Mouse (Mus musculus) forebrain, embryonic 14.5 days (tissue): ENCODE measurements around the gene Lrrc2. TPM values are rescaled to one million over a fixed set of nuclear protein-coding genes. Genes with fewer than 3 reads are reported as not detected.

Experiments used
- ATAC-seq: fragments of 200-750 bp; cut with Nextera tagmentation; 2 replicates; pipeline ENCODE4 v1.8.0; 2017; ENCODE audit warnings: mild to moderate bottlenecking, moderate library complexity
- DNase-seq: peaks from one replicate; pipeline ENCODE4 v3.0.0-alpha.2; 2015; ENCODE audit warnings: low spot score
- H3K27ac ChIP-seq: fragments of 300-500 bp; sonication (generic); 2 replicates; pipeline ENCODE4 v1.5.1; 2014; ENCODE audit warnings: low read depth, mild to moderate bottlenecking, control low read depth, low read length, moderate library complexity
- H3K27me3 ChIP-seq: fragments of 300-500 bp; sonication (generic); replicated peaks from 2 replicates; pipeline ENCODE4 v1.6.1; 2014; ENCODE audit warnings: low read length, control low read depth, mixed read lengths; ENCODE audit not compliant: control insufficient read depth, insufficient read depth
- H3K36me3 ChIP-seq: fragments of 300-500 bp; sonication (generic); 2 replicates; pipeline ENCODE4 v1.6.1; 2014; ENCODE audit warnings: low read length, control low read depth; ENCODE audit not compliant: control insufficient read depth, insufficient read depth
- H3K4me1 ChIP-seq: fragments of 300-500 bp; sonication (generic); 2 replicates; pipeline ENCODE4 v1.6.1; 2014; ENCODE audit warnings: antibody characterized with exemption, low read length, control low read depth; ENCODE audit not compliant: control insufficient read depth, insufficient read depth
- H3K4me2 ChIP-seq: fragments of 300-500 bp; sonication (generic); 2 replicates; pipeline ENCODE4 v1.6.1; 2014; ENCODE audit warnings: mild to moderate bottlenecking, control low read depth, low read length
- H3K4me3 ChIP-seq: fragments of 300-500 bp; sonication (generic); 2 replicates; pipeline ENCODE4 v1.5.1; 2014; ENCODE audit warnings: low read depth, low read length, control low read depth
- H3K9ac ChIP-seq: fragments of 300-500 bp; sonication (generic); 2 replicates; pipeline ENCODE4 v1.6.1; 2014; ENCODE audit warnings: mild to moderate bottlenecking, low read length, control low read depth, moderate library complexity
- H3K9me3 ChIP-seq: fragments of 300-500 bp; sonication (generic); replicated peaks from 2 replicates; pipeline ENCODE4 v1.6.1; 2016; ENCODE audit warnings: low read length, control low read depth, mixed read lengths; ENCODE audit not compliant: control insufficient read depth
- WGBS: fragments of 180-500 bp; shearing (Covaris S2); extraction: QIAGEN DNeasy Blood & Tissue Kit; methylation state at CpG from one replicate; pipeline ENCODE4 v1.1.7; 2014; 5-methylcytosine and 5-hydroxymethylcytosine counted together
- polyA plus RNA-seq: library from polyadenylated mRNA; unstranded; fragments of >200 nt; fragmentation: Nextera tagmentation; extraction: Ambion mirVana; gene quantifications from 2 replicates; pipeline ENCODE4 v1.2.1, GENCODE M21; 2014

The Lrrc2 gene
- polyA plus RNA-seq, 1 experiment from 2014 or later, result 0.37 TPM

- H3K4me3 ChIP-seq, result peak overlapping the region; percentile 43
- WGBS, result 43% methylated on average over 5 of the region's 5 CpGs
- ATAC-seq, result no peak
- peaks cover 9% of the 10 kb centered on the region; the same call in 1 of the 2 replicates for H3K27me3 ChIP-seq
- H3K4me1 ChIP-seq, result no peaks in the 10 kb centered on the region
- H3K4me2 ChIP-seq, result peak overlapping the region; percentile 90
- H3K9ac ChIP-seq, result peak overlapping the region; percentile 65
- peak overlapping the region; percentile 23; the same call in 1 of the 2 replicates for H3K27ac ChIP-seq
- DNase-seq, result no peak
- H3K36me3 ChIP-seq, result no peaks in the 10 kb centered on the region
- no peaks in the 10 kb centered on the region for H3K9me3 ChIP-seq
Measured at GRCm38 (mm10) chr9:110952931-110953549, 1.7 kb downstream of the Lrrc2 start.

- under 1% methylated on average over 44 of the region's 44 CpGs for WGBS
Measured at GRCm38 (mm10) chr9:110953550-110954461, 2.5 kb downstream of the Lrrc2 start.

GRCm38 (mm10) chr9:110954681-110955445 is 3.5 kb downstream of the Lrrc2 start:
- no peak for DNase-seq
- no peak for ATAC-seq
- no peaks in the 10 kb centered on the region for H3K4me1 ChIP-seq
- H3K4me3 ChIP-seq, result no peak overlapping the region
- H3K4me2 ChIP-seq, result no peak overlapping the region; the same call in 1 of the 2 replicates
- H3K9ac ChIP-seq, result no peak overlapping the region
- no peak overlapping the region for H3K27ac ChIP-seq
- WGBS, result 48% methylated on average over 2 of the region's 2 CpGs
- no peaks in the 10 kb centered on the region for H3K36me3 ChIP-seq
- no peaks in the 10 kb centered on the region for H3K9me3 ChIP-seq
- peaks cover 9% of the 10 kb centered on the region; the same call in 1 of the 2 replicates for H3K27me3 ChIP-seq

More at GRCm38 (mm10) chr9:110953550-110954461, 2.5 kb downstream of the Lrrc2 start:
- peak overlapping the region; percentile 43 for H3K4me3 ChIP-seq
- peaks cover 9% of the 10 kb centered on the region; the same call in 1 of the 2 replicates for H3K27me3 ChIP-seq
- peak; percentile 86 for DNase-seq
- H3K4me2 ChIP-seq, result peak overlapping the region; percentile 90
- no peaks in the 10 kb centered on the region for H3K9me3 ChIP-seq
- H3K36me3 ChIP-seq, result no peaks in the 10 kb centered on the region
- H3K27ac ChIP-seq, result peak overlapping the region; percentile 48; the same call in 1 of the 2 replicates
- H3K4me1 ChIP-seq, result no peaks in the 10 kb centered on the region
- peak; percentile 90 for ATAC-seq
- peak overlapping the region; percentile 65 for H3K9ac ChIP-seq

GRCm38 (mm10) chr9:110955962-110956361 is 4.6 kb downstream of the Lrrc2 start:
- no peak overlapping the region for H3K4me3 ChIP-seq
- H3K27ac ChIP-seq, result no peak overlapping the region
- no peaks in the 10 kb centered on the region for H3K36me3 ChIP-seq
- H3K4me2 ChIP-seq, result no peak overlapping the region
- H3K4me1 ChIP-seq, result no peaks in the 10 kb centered on the region
- WGBS, result 88% methylated on average over 6 of the region's 6 CpGs
- H3K9me3 ChIP-seq, result no peaks in the 10 kb centered on the region
- H3K9ac ChIP-seq, result no peak overlapping the region
- ATAC-seq (no peak), DNase-seq (no peak)
- peaks cover 9% of the 10 kb centered on the region; the same call in 1 of the 2 replicates for H3K27me3 ChIP-seq

- no peaks in the 10 kb centered on the region for H3K9me3 ChIP-seq
- ATAC-seq, result no peak
- DNase-seq, result no peak
- H3K27me3 ChIP-seq, result peaks cover 9% of the 10 kb centered on the region; the same call in 1 of the 2 replicates
- no peaks in the 10 kb centered on the region for H3K36me3 ChIP-seq
- 86% methylated on average over 5 of the region's 5 CpGs for WGBS
- H3K27ac ChIP-seq, result no peak overlapping the region
- H3K4me3 ChIP-seq, result no peak overlapping the region
- no peak overlapping the region for H3K4me2 ChIP-seq
- H3K9ac ChIP-seq, result no peak overlapping the region
- H3K4me1 ChIP-seq, result no peaks in the 10 kb centered on the region
Measured at GRCm38 (mm10) chr9:110959669-110960068, 8.3 kb downstream of the Lrrc2 start.

GRCm38 (mm10) chr9:110960230-110961149 is 9.1 kb downstream of the Lrrc2 start:
- DNase-seq (no peak), ATAC-seq (no peak)
- Histone ChIP-seq H3K4me1 (no peaks in the 10 kb centered on the region), H3K4me2 (no peak overlapping the region), H3K4me3 (no peak overlapping the region), H3K27ac (no peak overlapping the region), H3K9me3 (no peaks in the 10 kb centered on the region), H3K27me3 (0 out of 2 replicates have a peak, but pooled peaks cover 5% of the 10 kb centered on the region), H3K36me3 (no peaks in the 10 kb centered on the region), H3K9ac (no peak overlapping the region)
- WGBS, result 87% methylated on average over 13 of the region's 13 CpGs

- DNase-seq (no peak), ATAC-seq (no peak)
- Histone ChIP-seq H3K4me1 (no peaks in the 10 kb centered on the region), H3K4me3 (no peak overlapping the region), H3K9ac (no peak overlapping the region), H3K9me3 (no peaks in the 10 kb centered on the region), H3K36me3 (no peaks in the 10 kb centered on the region), H3K27me3 (no peaks in the 10 kb centered on the region), H3K27ac (no peak overlapping the region), H3K4me2 (no peak overlapping the region)
- over 99% methylated on average over 8 of the region's 8 CpGs for WGBS
Measured at GRCm38 (mm10) chr9:110961386-110961785, 10.0 kb downstream of the Lrrc2 start.
